Mouse (Mus musculus) spleen, adult 12 weeks (tissue): ENCODE results near the gene Fos.

Source experiments
- DNase-seq: peaks from one replicate; pipeline ENCODE4 v3.0.0; 2022; ENCODE audit warnings: low spot score

Gene Fos

GRCm38 (mm10) chr12:85487545-85488141, 14.0 kb downstream of the Fos start:
- DNase-seq = no peak

GRCm38 (mm10) chr12:85489232-85489886, 15.7 kb downstream of the Fos start:
- no peak for DNase-seq

DNA sequence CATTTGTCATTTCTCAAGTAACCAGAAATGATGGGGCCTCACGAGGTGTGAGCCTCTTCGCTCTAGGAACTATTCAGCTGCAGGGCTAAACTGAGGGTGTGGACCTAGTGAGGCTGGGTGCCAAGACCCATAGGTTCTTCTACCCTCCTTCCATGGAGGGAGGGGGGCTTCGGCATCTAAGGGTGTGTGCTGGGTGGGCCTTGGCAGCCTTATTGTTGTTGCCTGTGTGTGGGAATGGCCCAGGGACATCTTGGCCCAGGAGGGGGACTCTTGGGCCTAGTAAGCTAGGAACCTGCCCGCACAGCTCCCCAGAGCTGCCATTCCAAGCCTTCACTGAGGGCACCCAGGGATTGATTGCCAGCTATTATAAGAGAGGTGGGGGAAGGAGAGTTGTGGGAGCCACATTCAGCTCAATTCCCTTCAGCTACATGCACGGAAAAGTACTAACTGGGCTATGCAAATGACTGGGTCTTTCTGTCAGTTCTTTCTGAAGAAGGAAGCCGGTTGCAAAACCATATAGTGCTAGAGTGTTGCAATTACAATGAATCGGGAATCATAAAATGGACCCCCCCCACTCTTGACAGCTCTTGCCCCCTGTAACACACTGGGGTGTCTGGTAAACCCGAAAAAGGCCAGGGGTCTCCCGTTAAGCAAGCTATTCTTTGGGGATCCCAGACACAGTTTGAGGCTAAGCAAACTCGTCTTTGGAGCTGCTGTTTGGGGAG, 16.6 kb downstream of the Fos start:
- no peak for DNase-seq

GRCm38 (mm10) chr12:85490991-85491390, 17.3 kb downstream of the Fos start:
- no peak for DNase-seq

DNA sequence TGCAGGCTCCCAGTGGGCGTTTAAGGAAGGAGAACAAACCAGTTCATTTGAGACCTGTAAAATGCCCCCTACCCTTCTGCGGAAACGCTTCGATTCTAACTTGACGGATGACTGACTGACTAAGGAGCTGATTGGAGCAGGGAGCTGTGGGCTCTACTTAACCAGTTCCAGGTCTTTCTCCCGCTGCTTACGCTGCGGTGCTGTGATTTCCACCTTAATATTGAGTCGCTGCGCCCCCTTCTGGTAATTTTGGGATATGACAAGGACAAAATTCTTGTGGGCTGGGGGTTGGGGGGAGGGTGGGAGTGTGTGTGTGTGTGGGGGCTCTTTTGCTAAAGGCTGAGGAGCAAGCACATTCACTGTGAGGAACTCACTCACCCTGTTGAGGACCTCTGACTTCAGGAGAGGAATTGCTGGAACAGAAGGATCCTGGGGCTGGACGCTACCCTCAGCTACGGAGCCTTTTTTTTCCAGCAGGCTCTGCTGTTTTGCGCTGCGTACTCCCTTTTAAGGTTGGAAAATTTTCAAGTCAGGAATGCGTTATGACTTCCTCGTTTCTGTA, 18.5 kb downstream of the Fos start:
- DNase-seq = no peak

GRCm38 (mm10) chr12:85496336-85496735, 22.6 kb downstream of the Fos start:
- no peak for DNase-seq

DNA sequence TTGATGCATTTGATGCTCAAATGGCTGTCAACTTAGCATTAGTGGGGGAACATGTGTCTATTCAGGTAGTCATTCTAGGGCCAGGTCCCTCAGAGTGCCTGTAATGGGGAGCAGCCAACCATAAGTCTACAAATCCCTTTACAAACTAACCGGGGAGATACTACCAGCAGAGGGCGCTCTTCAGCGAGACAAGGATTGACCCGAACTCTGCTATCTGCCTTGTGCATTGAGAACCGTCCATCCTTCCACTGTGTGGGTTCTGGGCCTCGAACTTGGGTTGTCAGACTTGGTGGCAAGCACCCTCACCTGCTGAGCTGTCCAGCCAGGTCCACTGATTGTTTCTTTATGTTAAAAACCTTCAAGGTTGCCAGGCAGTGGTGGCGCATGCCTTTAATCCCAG, 23.1 kb downstream of the Fos start:
- peak; percentile 58 for DNase-seq

- DNase-seq = no peak
Observed at GRCm38 (mm10) chr12:85497310-85498135, 23.8 kb downstream of the Fos start.

DNA sequence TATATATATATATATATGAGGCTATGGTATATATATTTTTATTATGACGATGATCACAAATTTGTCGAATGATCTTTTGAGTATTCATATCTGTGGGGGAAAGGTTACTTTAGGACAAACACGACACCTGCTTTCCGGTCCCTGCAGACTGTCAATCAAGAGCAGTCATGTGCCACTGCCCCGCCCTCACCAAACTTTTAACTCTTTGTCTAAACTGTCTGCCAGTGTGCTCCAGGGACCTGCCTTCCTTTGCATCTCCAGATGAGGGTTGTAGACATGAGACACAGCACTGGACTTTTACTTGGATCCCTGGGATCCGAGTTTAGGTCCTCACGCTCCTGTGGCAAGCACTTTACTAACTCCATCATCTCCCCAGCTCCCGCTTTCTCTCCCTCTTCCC, 25.3 kb downstream of the Fos start:
- DNase-seq = no peak

DNA sequence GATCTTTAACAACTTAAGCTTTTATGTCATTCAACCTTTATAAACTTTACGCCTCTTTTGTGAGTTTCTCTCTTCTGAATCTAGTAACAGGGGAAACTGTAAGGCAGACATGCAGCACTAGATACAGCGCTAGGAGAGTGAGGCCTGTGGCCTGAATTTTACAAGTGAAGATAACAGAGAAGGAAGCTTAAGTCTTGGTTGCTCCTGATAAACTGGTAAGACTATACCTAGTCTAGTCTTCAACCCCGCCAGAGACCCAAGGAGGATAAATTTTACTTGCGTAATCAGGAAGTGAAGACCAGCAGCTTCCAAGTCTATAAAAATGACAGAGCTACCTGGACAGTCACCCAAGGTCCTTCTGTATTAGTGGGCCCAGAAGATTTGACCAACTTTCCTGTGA, 29.0 kb downstream of the Fos start:
- DNase-seq = no peak

- no peak for DNase-seq
Observed at GRCm38 (mm10) chr12:85508235-85508634, 34.5 kb downstream of the Fos start.

GRCm38 (mm10) chr12:85510013-85510412, 36.3 kb downstream of the Fos start:
- no peak for DNase-seq

DNA sequence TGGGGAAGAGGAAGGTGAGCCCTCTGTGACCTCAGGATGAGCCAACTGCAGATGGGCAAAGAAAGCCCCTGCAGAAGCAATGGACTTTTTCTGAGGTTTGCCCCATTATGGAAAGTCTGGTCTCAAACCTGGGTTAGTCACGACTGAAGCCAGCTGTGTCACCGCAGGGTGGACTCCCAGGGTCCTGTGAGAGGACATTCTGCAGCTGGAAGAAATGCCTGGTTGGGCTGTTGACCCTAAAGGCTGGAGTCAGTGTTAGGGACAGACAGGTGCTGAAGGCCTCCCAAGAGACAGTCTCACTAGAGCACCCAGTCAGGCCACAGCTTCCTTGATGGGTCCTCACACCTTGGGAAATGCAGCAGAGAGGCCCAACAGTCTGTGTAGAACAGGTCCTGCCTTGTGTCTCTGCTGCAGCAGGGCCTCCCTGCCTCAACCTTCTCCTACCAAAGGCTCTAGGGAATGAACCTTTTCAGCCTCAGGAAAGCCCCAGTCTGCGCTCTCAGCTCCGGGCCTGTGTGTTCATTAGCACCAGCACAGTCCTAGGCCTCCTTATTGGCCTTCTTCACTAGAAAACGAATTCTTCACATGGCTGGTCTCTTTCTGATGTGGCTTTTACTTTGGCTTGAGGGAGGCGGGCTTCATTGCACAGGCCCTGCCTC, 40.2 kb downstream of the Fos start:
- no peak for DNase-seq

- no peak for DNase-seq
Observed at GRCm38 (mm10) chr12:85514958-85515357, 41.3 kb downstream of the Fos start.

GRCm38 (mm10) chr12:85515865-85516264, 42.2 kb downstream of the Fos start:
- no peak for DNase-seq

DNA sequence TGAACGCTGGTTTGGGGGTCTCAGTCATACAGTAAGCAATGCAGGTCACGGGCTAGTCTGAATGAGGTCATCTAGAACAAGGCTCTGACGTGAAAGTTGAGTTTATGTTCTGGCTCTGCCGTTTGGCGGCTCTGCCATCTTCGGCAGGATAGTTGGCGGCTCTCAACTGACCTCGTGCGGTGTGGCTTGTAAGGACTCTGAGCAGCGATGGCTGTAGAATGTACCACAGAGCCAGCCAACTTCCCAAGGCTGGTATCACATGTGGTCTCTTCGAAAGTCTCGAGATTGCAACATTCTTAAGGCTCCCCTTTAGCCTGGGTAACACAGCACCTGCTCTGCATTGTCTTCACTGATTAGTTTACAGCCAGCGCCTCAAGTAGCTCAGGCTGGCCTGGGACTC, 43.6 kb downstream of the Fos start:
- no peak for DNase-seq

- no peak for DNase-seq
Observed at GRCm38 (mm10) chr12:85518009-85518408, 44.3 kb downstream of the Fos start.

DNA sequence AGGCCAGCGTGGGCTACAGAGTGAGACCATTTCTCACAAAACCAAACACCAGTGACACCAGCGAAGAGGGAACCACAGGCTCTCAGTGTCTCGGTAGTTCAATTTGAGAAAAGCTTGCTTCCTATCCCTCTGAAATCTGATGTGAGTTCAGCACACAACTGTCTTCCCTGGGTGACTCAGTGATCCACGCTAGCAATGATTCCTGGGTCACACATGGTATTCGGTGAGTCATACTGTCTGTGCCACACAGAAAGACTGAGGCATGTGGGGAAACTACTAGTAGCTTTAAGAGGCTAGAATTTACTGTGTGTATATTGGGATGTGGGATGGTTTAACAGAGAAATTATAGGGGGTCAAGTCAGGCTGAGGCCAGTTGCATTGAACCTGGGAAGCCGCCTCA, 45.9 kb downstream of the Fos start:
- no peak for DNase-seq

DNA sequence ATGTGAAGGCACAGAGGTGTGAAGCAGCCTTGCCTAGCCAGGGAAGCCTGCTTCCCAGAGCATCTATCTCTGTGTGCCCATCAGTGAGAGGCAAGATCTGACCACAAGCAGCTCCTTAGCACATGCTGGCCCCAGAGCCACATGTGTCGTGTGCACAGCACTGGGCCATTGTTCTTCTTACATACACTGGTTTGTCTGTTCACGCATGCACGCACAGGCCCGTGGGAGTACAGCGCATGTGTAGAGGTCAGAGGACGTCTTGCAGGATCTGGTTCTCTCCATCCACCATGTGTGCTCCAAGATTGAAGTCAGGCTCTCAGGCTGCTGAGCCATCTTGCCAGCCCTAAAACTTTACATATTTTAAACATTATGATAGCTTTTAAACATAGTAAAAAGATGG, 47.4 kb downstream of the Fos start:
- DNase-seq = no peak

GRCm38 (mm10) chr12:85521673-85522072, 48.0 kb downstream of the Fos start:
- no peak for DNase-seq

DNA sequence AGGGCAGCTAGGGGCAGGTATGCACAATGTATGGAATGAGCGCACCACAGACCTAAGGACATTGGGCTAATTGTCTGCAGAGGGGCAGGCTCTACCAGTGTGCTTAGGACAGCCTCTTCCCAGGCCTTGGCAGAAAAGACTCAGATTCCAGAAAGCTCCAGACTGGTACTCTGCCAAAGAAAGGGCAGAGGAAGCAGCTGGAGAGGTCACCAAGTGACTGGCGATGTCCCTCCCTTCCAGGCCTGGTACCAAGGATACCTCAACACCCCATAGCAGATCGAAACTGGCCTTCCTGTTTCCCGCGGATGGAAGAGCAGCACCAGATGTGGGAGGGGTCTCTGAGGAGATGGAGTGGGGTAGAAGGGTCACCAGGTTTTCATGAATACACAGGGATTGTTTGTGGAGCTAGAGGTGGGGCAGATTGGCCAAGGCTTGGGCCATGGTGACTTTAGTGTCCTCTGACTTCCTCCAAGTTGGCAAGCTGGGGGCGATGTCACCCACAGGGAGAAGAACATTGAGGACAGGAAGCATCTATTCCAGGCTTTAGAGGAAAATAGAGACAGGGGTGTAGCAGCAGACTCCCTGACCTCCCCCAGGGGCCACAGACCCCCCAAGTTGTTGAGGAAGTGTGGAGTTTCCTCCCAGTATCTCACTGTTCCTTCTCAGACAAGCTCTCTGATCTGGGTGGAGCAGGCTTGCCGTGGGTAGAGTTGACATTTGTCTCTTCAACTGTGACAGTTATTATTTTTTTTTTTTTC, 49.1 kb downstream of the Fos start:
- no peak for DNase-seq
